Mouse (Mus musculus) MEL (cell line): ENCODE measurements at regions not wholly inside any gene's neighbourhood (a gene's known extent, or its start where the extent isn't known, plus 50 kb on each side); places are given as distances from the start of the nearest gene placed in this dataset.

Experiments
- BHLHE40 ChIP-seq: IDR thresholded peaks from 2 replicates; pipeline ENCODE4 v1.6.1; 2012; ENCODE audit warnings: low read depth, mild to moderate bottlenecking, inconsistent platforms, low read length, improper control_type of control experiment, borderline replicate concordance
- CHD1 ChIP-seq: IDR thresholded peaks from 2 replicates; pipeline ENCODE4 v1.6.1; 2012; ENCODE audit warnings: low read depth, mild to moderate bottlenecking, inconsistent platforms, low read length, improper control_type of control experiment
- CHD2 ChIP-seq: IDR thresholded peaks from 2 replicates; pipeline ENCODE4 v1.6.1; 2011; ENCODE audit warnings: low read length, improper control_type of control experiment
- CTCF ChIP-seq, 3 experiments: IDR thresholded peaks in 2 of 3; conservative IDR thresholded peaks in 1 of 3; 2 replicates each; pipeline ENCODE4 v1.5.1; 2011 to 2012; ENCODE audit warnings: low read length in 3 of 3, low read depth in 2 of 3, mild to moderate bottlenecking in 2 of 3, improper control_type of control experiment in 1 of 3, inconsistent platforms in 1 of 3, mixed read lengths in 1 of 3, moderate library complexity in 1 of 3; ENCODE audit not compliant: control insufficient read depth in 1 of 3, insufficient read depth in 1 of 3, poor library complexity in 1 of 3, severe bottlenecking in 1 of 3
- ELF1 ChIP-seq: IDR thresholded peaks from 2 replicates; pipeline ENCODE4 v1.6.1; 2014; ENCODE audit warnings: low read depth, mild to moderate bottlenecking, inconsistent platforms, low read length, improper control_type of control experiment, moderate library complexity
- EP300 ChIP-seq, 2 experiments: IDR thresholded peaks; 2 replicates each; pipeline ENCODE4 v1.6.1; 2011; ENCODE audit warnings: improper control_type of control experiment in 2 of 2, low read length in 2 of 2, low read depth in 1 of 2, mild to moderate bottlenecking in 1 of 2
- KAT2A ChIP-seq: conservative IDR thresholded peaks from 2 replicates; pipeline ENCODE4 v1.6.1; 2012; ENCODE audit warnings: low read depth, low read length, improper control_type of control experiment, inconsistent platforms
- MAX ChIP-seq: IDR thresholded peaks from 2 replicates; pipeline ENCODE4 v1.6.1; 2011; ENCODE audit warnings: low read length, improper control_type of control experiment
- MEF2A ChIP-seq: IDR thresholded peaks from 2 replicates; pipeline ENCODE4 v1.6.1; 2014; ENCODE audit warnings: low read depth, mild to moderate bottlenecking, inconsistent platforms, low read length, improper control_type of control experiment; ENCODE audit not compliant: poor library complexity, insufficient replicate concordance, severe bottlenecking; ENCODE audit errors: extremely low read depth
- POLR2AphosphoS2 ChIP-seq: IDR thresholded peaks from 2 replicates; pipeline ENCODE4 v1.6.1; 2011; ENCODE audit warnings: low read length, improper control_type of control experiment
- POLR2AphosphoS5 ChIP-seq: IDR thresholded peaks from 2 replicates; pipeline ENCODE4 v1.6.1; 2012; ENCODE audit warnings: low read depth, borderline replicate concordance, mild to moderate bottlenecking, inconsistent platforms, low read length, moderate library complexity, mixed read lengths
- RAD21 ChIP-seq: IDR thresholded peaks from 2 replicates; pipeline ENCODE4 v1.6.1; 2011; ENCODE audit warnings: mild to moderate bottlenecking, low read depth, low read length, improper control_type of control experiment
- TBP ChIP-seq: IDR thresholded peaks from 2 replicates; pipeline ENCODE4 v1.8.0; 2011; ENCODE audit warnings: low read depth, low read length, improper control_type of control experiment
- ZNF384 ChIP-seq: IDR thresholded peaks from 2 replicates; pipeline ENCODE4 v1.6.1; 2012; ENCODE audit warnings: low read depth, mild to moderate bottlenecking, inconsistent platforms, low read length, improper control_type of control experiment

DNA sequence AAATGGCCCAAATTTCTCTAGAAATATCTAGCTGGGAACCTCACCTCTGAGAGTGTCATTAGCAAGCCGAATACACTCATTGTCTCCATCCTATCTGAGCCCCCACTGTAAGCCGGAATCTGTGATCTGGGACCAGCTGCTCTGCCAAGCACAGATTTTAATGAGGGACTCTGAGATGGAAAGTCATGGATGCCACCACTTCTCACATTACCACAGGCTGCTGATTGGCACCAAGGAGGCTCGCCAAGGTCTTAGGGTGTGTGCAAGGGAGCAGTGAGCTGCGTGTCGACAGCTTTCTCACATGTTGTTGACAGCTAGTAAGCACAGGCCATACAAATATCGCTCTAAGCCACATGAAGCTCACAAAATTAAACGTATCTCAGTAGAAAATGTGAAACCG lies 250.1 kb upstream of the Gm6657 start:
- TF ChIP-seq BHLHE40 = no peak
- TF ChIP-seq TBP = no peak
- no peak for TF ChIP-seq CHD2
- no peak for TF ChIP-seq MEF2A
- no peak for TF ChIP-seq ELF1
- no peak for TF ChIP-seq KAT2A
- TF ChIP-seq EP300 (IDR thresholded peaks at IDR 0.05; ENCODE audit: low read depth in 1 of 2, low read length in 2 of 2) = no peak
- TF ChIP-seq POLR2AphosphoS2 = no peak
- TF ChIP-seq CTCF (IDR thresholded peaks at IDR 0.05 in 2 of 3, conservative IDR thresholded peaks at IDR 0.05 in 1 of 3; ENCODE audit: control insufficient read depth in 1 of 3, insufficient read depth in 1 of 3, low read depth in 2 of 3, low read length in 3 of 3, poor library complexity in 1 of 3, severe bottlenecking in 1 of 3) = no peak
- no peak for TF ChIP-seq ZNF384
- TF ChIP-seq RAD21 = no peak
- TF ChIP-seq MAX = no peak
- TF ChIP-seq POLR2AphosphoS5 = no peak
- no peak for TF ChIP-seq CHD1
